Mouse (Mus musculus): Measurements from ENCODE around the gene Adra1d. TPM values are rescaled to one million over a fixed set of nuclear protein-coding genes. Genes with fewer than 3 reads are reported as not detected.

The Adra1d gene
- polyA plus RNA-seq, 1 experiment from 2014 or later, result 0.51 TPM

GRCm38 (mm10) chr2:131538341-131538740 lies 23.7 kb downstream of the Adra1d start:
- H3K36me3 ChIP-seq, result no peaks in the 10 kb centered on the region
- H3K27ac ChIP-seq, result no peak overlapping the region
- H3K9ac ChIP-seq, result no peak overlapping the region
- 0 out of 2 replicates have a peak, but pooled peaks cover 7% of the 10 kb centered on the region for H3K4me1 ChIP-seq
- ATAC-seq (ENCODE audit: insufficient number of reproducible peaks, insufficient read depth, low FRiP score, low TSS enrichment), result no peak
- 0 out of 2 replicates have a peak, but pooled peaks cover 5% of the 10 kb centered on the region for H3K27me3 ChIP-seq
- no peak overlapping the region for H3K4me2 ChIP-seq (replicated peaks)
- no peak overlapping the region for H3K4me3 ChIP-seq
- WGBS, result 86% methylated on average over 7 of the region's 7 CpGs
- no peaks in the 10 kb centered on the region for H3K9me3 ChIP-seq

DNA sequence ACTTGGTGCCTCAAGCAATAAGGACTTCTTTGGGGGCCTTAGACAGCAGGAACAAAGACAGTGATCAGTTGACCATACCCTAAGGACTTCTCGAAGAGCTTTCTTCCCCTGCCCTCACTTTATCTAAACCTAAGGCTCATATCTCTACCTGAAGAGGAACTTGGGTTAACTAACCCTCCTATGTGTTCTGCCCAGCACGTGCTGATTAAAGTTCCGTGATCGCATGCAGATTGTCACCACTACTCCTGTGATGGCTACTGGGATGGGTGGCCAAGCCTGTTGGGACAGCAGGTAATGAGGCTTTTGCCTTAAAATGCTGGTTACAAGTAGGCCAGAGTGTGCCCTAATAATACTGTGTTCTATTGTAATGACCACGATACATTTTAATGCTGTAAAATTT lies 26.9 kb downstream of the Adra1d start:
- Histone ChIP-seq H3K27me3 (no peaks in the 10 kb centered on the region), H3K9ac (no peak overlapping the region), H3K9me3 (no peaks in the 10 kb centered on the region), H3K36me3 (no peaks in the 10 kb centered on the region), H3K4me3 (no peak overlapping the region), H3K4me1 (peaks cover 4% of the 10 kb centered on the region; the same call in 1 of the 2 replicates), H3K4me2 (replicated peaks) (no peak overlapping the region), H3K27ac (no peak overlapping the region)
- 89% methylated on average over 5 of the region's 5 CpGs for WGBS
- ATAC-seq (ENCODE audit: insufficient number of reproducible peaks, insufficient read depth, low FRiP score, low TSS enrichment), result no peak

- Histone ChIP-seq H3K27ac (no peak overlapping the region), H3K27me3 (no peaks in the 10 kb centered on the region; the same call in 1 of the 2 replicates), H3K36me3 (0 out of 2 replicates have a peak, but pooled peaks cover 6% of the 10 kb centered on the region), H3K4me1 (peaks cover 4% of the 10 kb centered on the region; the same call in 1 of the 2 replicates), H3K4me3 (no peak overlapping the region), H3K9me3 (no peaks in the 10 kb centered on the region), H3K9ac (no peak overlapping the region), H3K4me2 (replicated peaks) (no peak overlapping the region)
- WGBS, result 88% methylated on average over 7 of the region's 7 CpGs
- no peak for ATAC-seq (ENCODE audit: insufficient number of reproducible peaks, insufficient read depth, low FRiP score, low TSS enrichment)
These were observed 30.8 kb downstream of the Adra1d start for GRCm38 (mm10) chr2:131531271-131531670.

DNA sequence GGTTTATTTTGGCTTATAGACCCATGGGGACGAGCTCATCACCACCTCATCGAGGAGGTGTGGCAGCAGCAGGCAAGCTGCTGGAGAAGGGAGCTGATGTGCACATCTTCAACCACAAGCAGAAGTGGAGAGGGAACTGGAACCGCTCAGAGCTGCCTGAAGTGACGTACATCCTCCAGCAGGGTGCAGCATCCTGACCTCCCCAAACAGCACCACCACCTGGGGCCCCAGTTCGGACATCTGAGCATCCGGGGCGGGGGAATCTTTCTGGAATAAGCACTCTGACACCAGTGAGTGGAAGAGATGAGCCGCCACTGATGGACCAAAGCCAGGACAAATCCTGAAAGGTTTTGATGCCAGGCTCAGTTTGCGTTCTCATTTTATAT lies 31.5 kb downstream of the Adra1d start:
- no peaks in the 10 kb centered on the region for H3K9me3 ChIP-seq
- H3K4me2 ChIP-seq (replicated peaks), result no peak overlapping the region
- 22% methylated on average over 9 of the region's 9 CpGs for WGBS
- H3K36me3 ChIP-seq, result peaks cover 6% of the 10 kb centered on the region; the same call in 1 of the 2 replicates
- H3K4me1 ChIP-seq, result peaks cover 4% of the 10 kb centered on the region; the same call in 1 of the 2 replicates
- H3K27ac ChIP-seq, result no peak overlapping the region
- no peak overlapping the region for H3K4me3 ChIP-seq
- no peak overlapping the region for H3K9ac ChIP-seq
- no peaks in the 10 kb centered on the region; the same call in 1 of the 2 replicates for H3K27me3 ChIP-seq
- no peak for ATAC-seq (ENCODE audit: insufficient number of reproducible peaks, insufficient read depth, low FRiP score, low TSS enrichment)

- Histone ChIP-seq H3K4me3 (no peak overlapping the region), H3K4me2 (replicated peaks) (no peak overlapping the region), H3K36me3 (peaks cover 6% of the 10 kb centered on the region; the same call in 1 of the 2 replicates), H3K4me1 (peaks cover 4% of the 10 kb centered on the region; the same call in 1 of the 2 replicates), H3K27ac (no peak overlapping the region), H3K9ac (no peak overlapping the region), H3K9me3 (no peaks in the 10 kb centered on the region), H3K27me3 (no peaks in the 10 kb centered on the region; the same call in 1 of the 2 replicates)
- no peak for ATAC-seq (ENCODE audit: insufficient number of reproducible peaks, insufficient read depth, low FRiP score, low TSS enrichment)
- WGBS, result 33% methylated on average over 11 of the region's 11 CpGs
These were observed 32.0 kb downstream of the Adra1d start for GRCm38 (mm10) chr2:131529898-131530622.

- Histone ChIP-seq H3K27ac (no peak overlapping the region), H3K27me3 (no peaks in the 10 kb centered on the region; the same call in 1 of the 2 replicates), H3K9ac (no peak overlapping the region), H3K4me1 (peaks cover 4% of the 10 kb centered on the region; the same call in 1 of the 2 replicates), H3K4me2 (replicated peaks) (no peak overlapping the region), H3K9me3 (no peaks in the 10 kb centered on the region), H3K36me3 (peaks cover 11% of the 10 kb centered on the region; the same call in 1 of the 2 replicates), H3K4me3 (no peak overlapping the region)
- ATAC-seq (ENCODE audit: insufficient number of reproducible peaks, insufficient read depth, low FRiP score, low TSS enrichment), result no peak
- WGBS, result 40% methylated on average over 3 of the region's 3 CpGs
These were observed 35.0 kb downstream of the Adra1d start for GRCm38 (mm10) chr2:131527061-131527460.

DNA sequence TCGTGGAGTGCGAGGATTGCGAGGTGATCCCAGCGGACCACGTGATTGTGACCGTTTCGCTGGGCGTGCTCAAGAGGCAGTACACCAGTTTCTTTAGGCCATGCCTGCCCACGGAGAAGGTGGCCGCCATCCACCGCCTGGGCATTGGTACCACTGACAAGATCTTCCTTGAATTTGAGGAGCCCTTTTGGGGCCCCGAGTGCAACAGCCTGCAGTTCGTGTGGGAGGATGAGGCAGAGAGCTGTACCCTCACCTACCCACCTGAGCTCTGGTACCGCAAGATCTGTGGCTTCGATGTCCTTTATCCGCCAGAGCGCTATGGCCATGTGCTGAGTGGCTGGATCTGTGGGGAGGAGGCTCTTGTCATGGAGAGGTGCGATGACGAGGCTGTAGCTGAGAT lies 41.3 kb downstream of the Adra1d start:
- Histone ChIP-seq H3K9me3 (no peaks in the 10 kb centered on the region), H3K9ac (no peak overlapping the region), H3K27me3 (no peaks in the 10 kb centered on the region), H3K4me1 (no peaks in the 10 kb centered on the region), H3K36me3 (peaks cover 30% of the 10 kb centered on the region), H3K27ac (no peak overlapping the region), H3K4me3 (no peak overlapping the region), H3K4me2 (replicated peaks) (no peak overlapping the region)
- WGBS, result 96% methylated on average over 19 of the region's 19 CpGs
- ATAC-seq (ENCODE audit: insufficient number of reproducible peaks, insufficient read depth, low FRiP score, low TSS enrichment), result no peak

GRCm38 (mm10) chr2:131518790-131519189 lies 43.3 kb downstream of the Adra1d start:
- Histone ChIP-seq H3K36me3 (peaks cover 25% of the 10 kb centered on the region), H3K4me3 (no peak overlapping the region), H3K9ac (no peak overlapping the region), H3K9me3 (no peaks in the 10 kb centered on the region), H3K4me2 (replicated peaks) (no peak overlapping the region), H3K27ac (no peak overlapping the region), H3K27me3 (no peaks in the 10 kb centered on the region), H3K4me1 (no peaks in the 10 kb centered on the region)
- ATAC-seq (ENCODE audit: insufficient number of reproducible peaks, insufficient read depth, low FRiP score, low TSS enrichment), result no peak
- 50% methylated on average over 3 of the region's 3 CpGs for WGBS

DNA sequence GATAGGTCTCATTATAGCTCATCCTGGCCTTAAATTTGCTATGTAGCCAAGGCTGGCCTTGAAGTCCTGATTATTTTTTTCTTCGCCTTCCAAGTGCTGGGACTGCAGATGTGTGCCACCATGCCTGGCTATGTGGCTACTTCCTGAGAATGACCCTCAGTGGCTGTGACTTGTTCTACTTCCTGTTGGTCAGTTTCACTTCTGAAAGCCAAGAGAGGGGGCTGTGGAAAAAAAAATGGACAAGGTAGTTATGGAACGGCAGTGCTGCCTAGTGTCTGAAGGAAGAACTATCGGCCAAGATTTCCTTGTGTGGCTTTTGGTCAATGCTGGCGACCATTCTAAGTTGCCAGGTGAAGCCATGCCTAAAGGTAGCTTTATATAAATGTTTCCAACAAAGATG lies 44.5 kb downstream of the Adra1d start:
- WGBS, result 88% methylated on average over 4 of the region's 4 CpGs
- H3K36me3 ChIP-seq, result peaks cover 25% of the 10 kb centered on the region
- H3K9ac ChIP-seq, result no peak overlapping the region
- H3K4me2 ChIP-seq (replicated peaks), result no peak overlapping the region
- no peak overlapping the region for H3K4me3 ChIP-seq
- H3K27ac ChIP-seq, result no peak overlapping the region
- no peaks in the 10 kb centered on the region for H3K9me3 ChIP-seq
- H3K27me3 ChIP-seq, result no peaks in the 10 kb centered on the region
- no peaks in the 10 kb centered on the region for H3K4me1 ChIP-seq
- no peak for ATAC-seq (ENCODE audit: insufficient number of reproducible peaks, insufficient read depth, low FRiP score, low TSS enrichment)

GRCm38 (mm10) chr2:131514055-131514621 lies 47.9 kb downstream of the Adra1d start:
- Histone ChIP-seq H3K4me3 (no peak overlapping the region), H3K9me3 (no peaks in the 10 kb centered on the region), H3K4me2 (replicated peaks) (no peak overlapping the region), H3K9ac (no peak overlapping the region), H3K27ac (no peak overlapping the region), H3K4me1 (peaks cover 10% of the 10 kb centered on the region), H3K27me3 (no peaks in the 10 kb centered on the region), H3K36me3 (peaks cover 8% of the 10 kb centered on the region)
- ATAC-seq (ENCODE audit: insufficient number of reproducible peaks, insufficient read depth, low FRiP score, low TSS enrichment), result no peak
- WGBS, result 81% methylated on average over 4 of the region's 4 CpGs

DNA sequence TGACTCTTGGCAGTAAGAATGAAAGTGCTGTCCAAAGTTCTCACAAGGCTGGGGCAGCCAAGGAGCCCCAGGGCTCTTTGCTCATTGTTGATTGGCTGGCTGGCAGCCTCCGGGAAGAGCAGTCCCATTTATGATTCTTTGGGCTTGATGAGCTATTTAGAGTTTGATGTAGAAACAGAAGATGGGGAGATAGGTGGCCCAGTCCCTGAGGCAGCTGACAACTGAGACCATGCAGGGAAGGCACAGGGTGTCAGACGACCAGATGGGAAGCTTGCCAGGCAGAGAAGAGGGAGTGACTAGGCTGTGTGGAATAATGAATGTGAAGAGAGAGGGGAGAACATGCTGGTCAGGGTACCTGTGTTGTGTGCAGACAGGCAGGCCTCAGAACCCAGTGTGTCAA lies 48.6 kb downstream of the Adra1d start:
- H3K36me3 ChIP-seq, result peaks cover 4% of the 10 kb centered on the region
- WGBS, result 34% methylated on average over 2 of the region's 2 CpGs
- no peak overlapping the region for H3K27ac ChIP-seq
- no peaks in the 10 kb centered on the region for H3K9me3 ChIP-seq
- no peak overlapping the region for H3K9ac ChIP-seq
- H3K27me3 ChIP-seq, result no peaks in the 10 kb centered on the region
- no peak overlapping the region for H3K4me3 ChIP-seq
- ATAC-seq (ENCODE audit: insufficient number of reproducible peaks, insufficient read depth, low FRiP score, low TSS enrichment), result no peak
- no peak overlapping the region for H3K4me2 ChIP-seq (replicated peaks)
- peaks cover 16% of the 10 kb centered on the region for H3K4me1 ChIP-seq

- H3K9ac ChIP-seq, result no peak overlapping the region
- WGBS, result 72% methylated on average over 5 of the region's 5 CpGs
- H3K4me1 ChIP-seq, result peaks cover 43% of the 10 kb centered on the region
- H3K9me3 ChIP-seq, result no peaks in the 10 kb centered on the region
- no peak overlapping the region for H3K27ac ChIP-seq
- H3K27me3 ChIP-seq, result no peaks in the 10 kb centered on the region
- H3K4me3 ChIP-seq, result no peak overlapping the region
- H3K36me3 ChIP-seq, result no peaks in the 10 kb centered on the region; the same call in 1 of the 2 replicates
- H3K4me2 ChIP-seq (replicated peaks), result no peak overlapping the region
- ATAC-seq (ENCODE audit: insufficient number of reproducible peaks, insufficient read depth, low FRiP score, low TSS enrichment), result no peak
These were observed 51.6 kb downstream of the Adra1d start for GRCm38 (mm10) chr2:131510531-131510930.

All from embryonic facial prominence, embryonic 12.5 days (tissue).